Mouse (Mus musculus): ENCODE results near the gene Ccdc116. TPM values are rescaled to one million over a fixed set of nuclear protein-coding genes. Genes with fewer than 3 reads are reported as not detected.

Ccdc116 gene
- polyA plus RNA-seq, 1 experiment from 2014 or later: 0.44 TPM

GRCm38 (mm10) chr16:17117309-17117799 is 29.7 kb downstream of the Ccdc116 start:
- 76% methylated on average over 5 of the region's 5 CpGs for WGBS

GRCm38 (mm10) chr16:17110771-17111743 is 36.0 kb downstream of the Ccdc116 start, which contains the start of gene Ppil2:
Ppil2 (minus strand) TSS chr16:17111257.
- Histone ChIP-seq H3K36me3 (ENCODE audit: control insufficient read depth, insufficient read depth, low read length) (peaks cover 12% of the 10 kb centered on the region), H3K4me1 (replicated peaks; ENCODE audit: control insufficient read depth, insufficient read depth, low read length) (peaks cover 10% of the 10 kb centered on the region), H3K27ac (ENCODE audit: low read length) (peak within 1 kb of the TSS; percentile 49; the same call in 1 of the 2 replicates), H3K4me2 (ENCODE audit: low read depth, low read length) (peak within 1 kb of the TSS; percentile 68), H3K27me3 (ENCODE audit: control insufficient read depth, insufficient read depth, low read depth, low read length) (no peaks in the 10 kb centered on the region), H3K9me3 (ENCODE audit: control insufficient read depth, low read length) (no peaks in the 10 kb centered on the region), H3K9ac (ENCODE audit: low read length) (peak within 1 kb of the TSS; percentile 76), H3K4me3 (ENCODE audit: low read length) (peak within 1 kb of the TSS; percentile 96)
- ATAC-seq (ENCODE audit: low read depth): peak; percentile 85
- WGBS: 6% methylated on average over 37 of the region's 38 CpGs

More at GRCm38 (mm10) chr16:17117309-17117799, 29.7 kb downstream of the Ccdc116 start:
- no peak overlapping the region for H3K27ac ChIP-seq (ENCODE audit: low read length)
- H3K9ac ChIP-seq (ENCODE audit: low read length): no peak overlapping the region
- no peak overlapping the region for H3K4me2 ChIP-seq (ENCODE audit: low read depth, low read length)
- no peak overlapping the region for H3K4me3 ChIP-seq (ENCODE audit: low read length)
- H3K36me3 ChIP-seq (ENCODE audit: control insufficient read depth, insufficient read depth, low read length): 0 out of 2 replicates have a peak, but pooled peaks cover 4% of the 10 kb centered on the region
- no peaks in the 10 kb centered on the region for H3K4me1 ChIP-seq (replicated peaks; ENCODE audit: control insufficient read depth, insufficient read depth, low read length)
- H3K9me3 ChIP-seq (ENCODE audit: control insufficient read depth, low read length): no peaks in the 10 kb centered on the region
- ATAC-seq (ENCODE audit: low read depth): no peak
- H3K27me3 ChIP-seq (ENCODE audit: control insufficient read depth, insufficient read depth, low read depth, low read length): no peaks in the 10 kb centered on the region

- H3K9ac ChIP-seq (ENCODE audit: low read length): no peak overlapping the region
- ATAC-seq (ENCODE audit: low read depth): peak; percentile 85
- WGBS: 45% methylated on average over 4 of the region's 4 CpGs
- H3K36me3 ChIP-seq (ENCODE audit: control insufficient read depth, insufficient read depth, low read length): peaks cover 27% of the 10 kb centered on the region
- H3K9me3 ChIP-seq (ENCODE audit: control insufficient read depth, low read length): no peaks in the 10 kb centered on the region
- H3K4me3 ChIP-seq (ENCODE audit: low read length): no peak overlapping the region
- H3K27me3 ChIP-seq (ENCODE audit: control insufficient read depth, insufficient read depth, low read depth, low read length): no peaks in the 10 kb centered on the region
- H3K4me2 ChIP-seq (ENCODE audit: low read depth, low read length): no peak overlapping the region
- H3K4me1 ChIP-seq (replicated peaks; ENCODE audit: control insufficient read depth, insufficient read depth, low read length): peaks cover 21% of the 10 kb centered on the region
- H3K27ac ChIP-seq (ENCODE audit: low read length): no peak overlapping the region
Observed at GRCm38 (mm10) chr16:17104600-17104999, 42.4 kb downstream of the Ccdc116 start.

- Histone ChIP-seq H3K27ac (ENCODE audit: low read length) (peak overlapping the region; percentile 25), H3K9ac (ENCODE audit: low read length) (no peak overlapping the region), H3K4me2 (ENCODE audit: low read depth, low read length) (no peak overlapping the region), H3K4me1 (replicated peaks; ENCODE audit: control insufficient read depth, insufficient read depth, low read length) (peaks cover 19% of the 10 kb centered on the region), H3K36me3 (ENCODE audit: control insufficient read depth, insufficient read depth, low read length) (peaks cover 35% of the 10 kb centered on the region), H3K4me3 (ENCODE audit: low read length) (no peak overlapping the region), H3K9me3 (ENCODE audit: control insufficient read depth, low read length) (no peaks in the 10 kb centered on the region), H3K27me3 (ENCODE audit: control insufficient read depth, insufficient read depth, low read depth, low read length) (no peaks in the 10 kb centered on the region)
- WGBS: 54% methylated on average over 7 of the region's 7 CpGs
- peak; percentile 44 for ATAC-seq (ENCODE audit: low read depth)
Observed at GRCm38 (mm10) chr16:17102630-17103220, 44.3 kb downstream of the Ccdc116 start.

GRCm38 (mm10) chr16:17096938-17097337 is 50.1 kb downstream of the Ccdc116 start:
- Histone ChIP-seq H3K27me3 (ENCODE audit: control insufficient read depth, insufficient read depth, low read depth, low read length) (no peaks in the 10 kb centered on the region), H3K4me1 (replicated peaks; ENCODE audit: control insufficient read depth, insufficient read depth, low read length) (no peaks in the 10 kb centered on the region), H3K4me3 (ENCODE audit: low read length) (no peak overlapping the region), H3K9me3 (ENCODE audit: control insufficient read depth, low read length) (no peaks in the 10 kb centered on the region), H3K4me2 (ENCODE audit: low read depth, low read length) (no peak overlapping the region), H3K36me3 (ENCODE audit: control insufficient read depth, insufficient read depth, low read length) (peaks cover 66% of the 10 kb centered on the region), H3K9ac (ENCODE audit: low read length) (no peak overlapping the region), H3K27ac (ENCODE audit: low read length) (no peak overlapping the region)
- 91% methylated on average over 3 of the region's 3 CpGs for WGBS
- ATAC-seq (ENCODE audit: low read depth): no peak

MicroRNAs encoded within 50 kb of the gene (microRNA counts, 519-probe panel; counts per million panel counts)
- microRNA mmu-miR-130b (4,014 counts per million, percentile 81 among the panel's probes with 10 or more counts), microRNA mmu-miR-301b (2,924 counts per million, percentile 56 among the panel's probes with 10 or more counts)

Small RNA genes lying within 50 kb of the gene (microRNA-seq; reads per million reads assigned to microRNA genes)
- 4,123 reads per million, percentile 89 among the genes with 10 or more reads in this experiment for gene Mir130b
- gene Mir301b: 50.6 reads per million, percentile 43 among the genes with 10 or more reads in this experiment

Other genes with a start within 250 kb of the Ccdc116 start
- 146 and 150 TPM in 2 replicates for gene Mapk1, start 163.8 kb downstream of the Ccdc116 start, polyA plus RNA-seq (2015; fragmentation: Nextera tagmentation; extraction: Ambion mirVana)
- 20.3 and 23.2 TPM in 2 replicates for gene Ypel1, start 77.5 kb downstream of the Ccdc116 start, polyA plus RNA-seq (2015; fragmentation: Nextera tagmentation; extraction: Ambion mirVana)
- 143 and 146 TPM in 2 replicates for gene Ppil2, start 36.0 kb downstream of the Ccdc116 start, polyA plus RNA-seq (2015; fragmentation: Nextera tagmentation; extraction: Ambion mirVana)
- 23.8 and 28.7 TPM in 2 replicates for gene 2610318N02Rik, start 22.1 kb downstream of the Ccdc116 start, polyA plus RNA-seq (2015; fragmentation: Nextera tagmentation; extraction: Ambion mirVana)
- 85.6 and 88.8 TPM in 2 replicates for gene Sdf2l1, start 14.8 kb downstream of the Ccdc116 start, polyA plus RNA-seq (2015; fragmentation: Nextera tagmentation; extraction: Ambion mirVana)
- gene Ydjc, start 2.6 kb downstream of the Ccdc116 start, polyA plus RNA-seq (2015; fragmentation: Nextera tagmentation; extraction: Ambion mirVana): 6.1 and 6.2 TPM in 2 replicates
- gene Ube2l3, start 55.4 kb upstream of the Ccdc116 start, polyA plus RNA-seq (2015; fragmentation: Nextera tagmentation; extraction: Ambion mirVana): 330 and 339 TPM in 2 replicates
- gene Rimbp3, start 61.4 kb upstream of the Ccdc116 start, polyA plus RNA-seq (2015; fragmentation: Nextera tagmentation; extraction: Ambion mirVana): 0.16 and 0.20 TPM in 2 replicates
- 4.1 and 4.5 TPM in 2 replicates for gene Hic2, start 86.3 kb upstream of the Ccdc116 start, polyA plus RNA-seq (2015; fragmentation: Nextera tagmentation; extraction: Ambion mirVana)
- gene Tmem191c, start 128.8 kb upstream of the Ccdc116 start, polyA plus RNA-seq (2015; fragmentation: Nextera tagmentation; extraction: Ambion mirVana): 8.5 and 9.7 TPM in 2 replicates
- 0.70 and 3.3 TPM in 2 replicates for gene Serpind1, start 184.1 kb upstream of the Ccdc116 start, polyA plus RNA-seq (2015; fragmentation: Nextera tagmentation; extraction: Ambion mirVana)

All from lung, embryonic 16.5 days (tissue).